Mouse (Mus musculus) G1E (cell line): ENCODE results near the gene Snx7.

Experiments
- CTCF ChIP-seq: IDR thresholded peaks from 2 replicates; pipeline ENCODE4 v1.5.1; 2012; ENCODE audit warnings: low read depth, low read length, inconsistent platforms, mixed read lengths
- GATA1 ChIP-seq: IDR thresholded peaks from 2 replicates; pipeline ENCODE4 v1.6.1; 2012; ENCODE audit warnings: borderline replicate concordance, low read length, inconsistent platforms, mixed read lengths
- TAL1 ChIP-seq: conservative IDR thresholded peaks from 2 replicates; pipeline ENCODE4 v1.6.1; 2012; ENCODE audit warnings: low read depth, low read length, inconsistent platforms, mixed read lengths

DNA sequence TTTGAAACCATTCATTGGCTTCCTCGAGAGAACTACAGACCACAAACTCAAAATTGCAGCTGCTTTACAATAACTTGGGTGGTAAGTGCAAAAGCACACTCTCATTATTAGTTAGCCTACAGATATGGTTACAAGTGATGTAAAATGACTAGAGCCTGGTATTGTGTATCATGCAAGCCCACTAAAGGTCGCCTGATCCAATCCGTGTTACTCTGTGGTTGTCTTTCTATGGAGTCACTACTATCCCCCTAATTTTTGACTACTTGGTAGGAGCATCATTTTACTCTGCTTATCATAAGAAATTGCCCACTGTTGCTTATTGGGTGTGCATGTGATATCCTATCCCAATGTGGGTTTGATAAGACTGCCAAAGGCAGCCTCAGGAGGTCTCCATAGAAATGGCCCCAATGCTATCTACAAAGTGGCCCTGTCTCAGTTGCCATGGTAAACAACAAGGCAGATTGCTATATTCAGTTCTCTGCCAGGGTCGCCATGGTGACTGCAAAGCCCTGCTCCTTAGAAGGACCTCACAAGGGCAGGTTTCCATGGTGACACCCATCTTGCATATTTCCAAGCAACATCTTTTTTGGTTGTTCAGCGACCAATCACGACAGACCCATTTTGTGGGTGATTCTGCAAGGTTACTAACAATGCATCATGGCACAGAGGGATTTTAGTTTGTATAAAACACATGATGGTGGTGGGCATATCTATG lies 42.1 kb downstream of the Snx7 start:
- TF ChIP-seq CTCF, result no peak
- TF ChIP-seq TAL1, result no peak
- TF ChIP-seq GATA1, result no peak
